Mouse (Mus musculus) heart, embryonic 15.5 days (tissue): ENCODE data around the gene Mpz. TPM values are rescaled to one million over a fixed set of nuclear protein-coding genes. Genes with fewer than 3 reads are reported as not detected.

Experiments
- ATAC-seq: fragments of 200-750 bp; cut with Nextera tagmentation; replicated peaks from 2 replicates; pipeline ENCODE4 v1.8.0; 2017; ENCODE audit warnings: low read depth, moderate TSS enrichment; ENCODE audit not compliant: insufficient number of reproducible peaks, insufficient read depth, low FRiP score
- H3K27ac ChIP-seq: fragments of 300-500 bp; sonication (generic); 2 replicates; pipeline ENCODE4 v1.5.1; 2015; ENCODE audit warnings: mild to moderate bottlenecking, inconsistent platforms
- H3K27me3 ChIP-seq: fragments of 300-500 bp; sonication (generic); 2 replicates; pipeline ENCODE4 v1.6.1; 2015; ENCODE audit warnings: inconsistent platforms
- H3K36me3 ChIP-seq: fragments of 300-500 bp; sonication (generic); 2 replicates; pipeline ENCODE4 v1.6.1; 2015; ENCODE audit warnings: mild to moderate bottlenecking, inconsistent platforms
- H3K4me1 ChIP-seq: fragments of 300-500 bp; sonication (generic); replicated peaks from 2 replicates; pipeline ENCODE4 v1.6.1; 2015; ENCODE audit warnings: inconsistent platforms
- H3K4me2 ChIP-seq: fragments of 300-500 bp; sonication (generic); 2 replicates; pipeline ENCODE4 v1.6.1; 2015; ENCODE audit warnings: inconsistent platforms, mild to moderate bottlenecking, moderate library complexity
- H3K4me3 ChIP-seq: fragments of 300-500 bp; sonication (generic); 2 replicates; pipeline ENCODE4 v1.5.1; 2015; ENCODE audit warnings: mild to moderate bottlenecking, inconsistent platforms
- H3K9ac ChIP-seq: fragments of 300-500 bp; sonication (generic); 2 replicates; pipeline ENCODE4 v1.6.1; 2015; ENCODE audit warnings: mild to moderate bottlenecking, inconsistent platforms
- H3K9me3 ChIP-seq: fragments of 300-500 bp; sonication (generic); replicated peaks from 2 replicates; pipeline ENCODE4 v1.6.1; 2016; ENCODE audit warnings: inconsistent platforms
- whole genome bisulfite sequencing: fragments of 180-500 bp; shearing (Covaris S2); methylation state at CpG from one replicate; pipeline ENCODE4 v1.1.7; 2015; ENCODE audit warnings: mixed read lengths; 5-methylcytosine and 5-hydroxymethylcytosine counted together
- polyA plus RNA-seq: library from polyadenylated mRNA; unstranded; fragments of >200 nt; fragmentation: Nextera tagmentation; extraction: Ambion mirVana; gene quantifications from 2 replicates; pipeline ENCODE4 v1.2.1, GENCODE M21; 2015

Mpz gene
- polyA plus RNA-seq, 1 experiment from 2014 or later, result 0.63 TPM

GRCm38 (mm10) chr1:171111781-171112575 is 38.5 kb upstream of the Mpz start:
- no peak for ATAC-seq
- H3K36me3 ChIP-seq, result no peaks in the 10 kb centered on the region
- peaks cover 8% of the 10 kb centered on the region for H3K4me1 ChIP-seq
- WGBS, result 3% methylated on average over 15 of the region's 15 CpGs
- H3K4me3 ChIP-seq, result peak overlapping the region; percentile 74
- no peaks in the 10 kb centered on the region for H3K27me3 ChIP-seq
- peak overlapping the region; percentile 80 for H3K27ac ChIP-seq
- H3K9ac ChIP-seq, result peak overlapping the region; percentile 35
- H3K9me3 ChIP-seq, result no peaks in the 10 kb centered on the region
- H3K4me2 ChIP-seq, result peak overlapping the region; percentile 73

- no peak for ATAC-seq
- Histone ChIP-seq H3K9ac (no peak overlapping the region), H3K4me2 (no peak overlapping the region), H3K27me3 (no peaks in the 10 kb centered on the region), H3K9me3 (no peaks in the 10 kb centered on the region), H3K4me3 (no peak overlapping the region; the same call in 1 of the 2 replicates), H3K27ac (no peak overlapping the region), H3K4me1 (peaks cover 8% of the 10 kb centered on the region), H3K36me3 (no peaks in the 10 kb centered on the region)
- 83% methylated on average over 4 of the region's 4 CpGs for WGBS
Measured at GRCm38 (mm10) chr1:171112986-171113385, 37.5 kb upstream of the Mpz start.

GRCm38 (mm10) chr1:171113873-171114299 is 36.6 kb upstream of the Mpz start, which contains the start of gene Cfap126:
Cfap126 (plus strand) TSS chr1:171113918.
- Histone ChIP-seq H3K36me3 (no peaks in the 10 kb centered on the region), H3K9me3 (no peaks in the 10 kb centered on the region), H3K9ac (peak within 1 kb of the TSS; percentile 72), H3K4me3 (peak within 1 kb of the TSS; percentile 58), H3K4me2 (peak within 1 kb of the TSS; percentile 74), H3K27ac (peak within 1 kb of the TSS; percentile 81), H3K27me3 (no peaks in the 10 kb centered on the region), H3K4me1 (peaks cover 11% of the 10 kb centered on the region)
- ATAC-seq, result peak; percentile 43
- under 1% methylated on average over 24 of the region's 24 CpGs for WGBS

GRCm38 (mm10) chr1:171116280-171116679 is 34.2 kb upstream of the Mpz start:
- no peak overlapping the region for H3K27ac ChIP-seq
- H3K36me3 ChIP-seq, result no peaks in the 10 kb centered on the region
- H3K9me3 ChIP-seq, result no peaks in the 10 kb centered on the region
- no peak overlapping the region for H3K4me3 ChIP-seq
- H3K27me3 ChIP-seq, result no peaks in the 10 kb centered on the region
- no peak overlapping the region for H3K9ac ChIP-seq
- WGBS, result 40% methylated on average over 4 of the region's 4 CpGs
- H3K4me2 ChIP-seq, result no peak overlapping the region
- H3K4me1 ChIP-seq, result peaks cover 12% of the 10 kb centered on the region
- ATAC-seq, result no peak

- H3K4me2 ChIP-seq, result no peak overlapping the region
- H3K36me3 ChIP-seq, result no peaks in the 10 kb centered on the region
- no peak overlapping the region for H3K4me3 ChIP-seq
- no peaks in the 10 kb centered on the region for H3K27me3 ChIP-seq
- no peak overlapping the region for H3K27ac ChIP-seq
- no peak for ATAC-seq
- no peak overlapping the region for H3K9ac ChIP-seq
- no peaks in the 10 kb centered on the region for H3K9me3 ChIP-seq
- WGBS, result 13% methylated on average over 4 of the region's 4 CpGs
- H3K4me1 ChIP-seq, result peaks cover 21% of the 10 kb centered on the region
Measured at GRCm38 (mm10) chr1:171118269-171118684, 32.2 kb upstream of the Mpz start.

GRCm38 (mm10) chr1:171118996-171119395 is 31.5 kb upstream of the Mpz start:
- no peak overlapping the region for H3K9ac ChIP-seq
- H3K4me1 ChIP-seq, result peaks cover 21% of the 10 kb centered on the region
- H3K27ac ChIP-seq, result no peak overlapping the region
- no peak overlapping the region for H3K4me2 ChIP-seq
- H3K4me3 ChIP-seq, result no peak overlapping the region
- ATAC-seq, result no peak
- H3K36me3 ChIP-seq, result no peaks in the 10 kb centered on the region
- 79% methylated on average over 5 of the region's 5 CpGs for WGBS
- no peaks in the 10 kb centered on the region for H3K27me3 ChIP-seq
- H3K9me3 ChIP-seq, result no peaks in the 10 kb centered on the region

GRCm38 (mm10) chr1:171119405-171119804 is 31.1 kb upstream of the Mpz start:
- no peak overlapping the region for H3K4me3 ChIP-seq
- ATAC-seq, result no peak
- no peaks in the 10 kb centered on the region for H3K27me3 ChIP-seq
- H3K27ac ChIP-seq, result no peak overlapping the region
- H3K4me2 ChIP-seq, result no peak overlapping the region
- no peaks in the 10 kb centered on the region for H3K9me3 ChIP-seq
- H3K9ac ChIP-seq, result no peak overlapping the region
- no peaks in the 10 kb centered on the region for H3K36me3 ChIP-seq
- H3K4me1 ChIP-seq, result peaks cover 21% of the 10 kb centered on the region
- 84% methylated on average over 14 of the region's 14 CpGs for WGBS

GRCm38 (mm10) chr1:171120893-171121292 is 29.6 kb upstream of the Mpz start:
- no peaks in the 10 kb centered on the region for H3K9me3 ChIP-seq
- no peak for ATAC-seq
- H3K4me1 ChIP-seq, result peaks cover 21% of the 10 kb centered on the region
- no peak overlapping the region for H3K4me3 ChIP-seq
- 25% methylated on average over 3 of the region's 3 CpGs for WGBS
- no peaks in the 10 kb centered on the region for H3K36me3 ChIP-seq
- no peak overlapping the region for H3K4me2 ChIP-seq
- H3K27ac ChIP-seq, result no peak overlapping the region
- no peaks in the 10 kb centered on the region for H3K27me3 ChIP-seq
- no peak overlapping the region for H3K9ac ChIP-seq

GRCm38 (mm10) chr1:171121839-171122238 is 28.7 kb upstream of the Mpz start:
- Histone ChIP-seq H3K36me3 (no peaks in the 10 kb centered on the region), H3K27me3 (no peaks in the 10 kb centered on the region), H3K9me3 (no peaks in the 10 kb centered on the region), H3K27ac (no peak overlapping the region), H3K4me2 (no peak overlapping the region), H3K4me3 (no peak overlapping the region), H3K4me1 (peaks cover 21% of the 10 kb centered on the region), H3K9ac (no peak overlapping the region)
- no peak for ATAC-seq
- WGBS, result 49% methylated on average over 5 of the region's 5 CpGs

- no peaks in the 10 kb centered on the region for H3K27me3 ChIP-seq
- WGBS, result 36% methylated on average over 7 of the region's 7 CpGs
- no peak overlapping the region for H3K4me3 ChIP-seq
- H3K9me3 ChIP-seq, result no peaks in the 10 kb centered on the region
- no peak for ATAC-seq
- no peak overlapping the region for H3K4me2 ChIP-seq
- H3K4me1 ChIP-seq, result peaks cover 21% of the 10 kb centered on the region
- no peak overlapping the region for H3K9ac ChIP-seq
- no peak overlapping the region for H3K27ac ChIP-seq
- peaks cover 7% of the 10 kb centered on the region; the same call in 1 of the 2 replicates for H3K36me3 ChIP-seq
Measured at GRCm38 (mm10) chr1:171122932-171123331, 27.6 kb upstream of the Mpz start.

GRCm38 (mm10) chr1:171124398-171124797 is 26.1 kb upstream of the Mpz start:
- Histone ChIP-seq H3K27ac (no peak overlapping the region), H3K27me3 (no peaks in the 10 kb centered on the region), H3K4me1 (peaks cover 18% of the 10 kb centered on the region), H3K4me3 (no peak overlapping the region), H3K9me3 (no peaks in the 10 kb centered on the region), H3K4me2 (no peak overlapping the region), H3K36me3 (peaks cover 20% of the 10 kb centered on the region), H3K9ac (no peak overlapping the region)
- no peak for ATAC-seq
- WGBS, result 90% methylated on average over 5 of the region's 5 CpGs

- WGBS, result 63% methylated on average over 7 of the region's 7 CpGs
Measured at GRCm38 (mm10) chr1:171129251-171129650, 21.3 kb upstream of the Mpz start.

More at GRCm38 (mm10) chr1:171129251-171129650, 21.3 kb upstream of the Mpz start:
- Histone ChIP-seq H3K27ac (no peak overlapping the region), H3K27me3 (no peaks in the 10 kb centered on the region), H3K9ac (no peak overlapping the region), H3K4me3 (no peak overlapping the region), H3K9me3 (no peaks in the 10 kb centered on the region), H3K4me1 (no peaks in the 10 kb centered on the region), H3K36me3 (peaks cover 61% of the 10 kb centered on the region), H3K4me2 (no peak overlapping the region)
- no peak for ATAC-seq
